Mouse (Mus musculus) heart, embryonic 14.5 days (tissue): ENCODE results near the gene Golga1. TPM values are rescaled to one million over a fixed set of nuclear protein-coding genes. Genes with fewer than 3 reads are reported as not detected.
"Not testable (repeated sequence)": the region's sequence is repeated elsewhere in the genome, so short reads cannot be mapped to it uniquely, and the experiment has no call there.

Experiments used
- ATAC-seq: fragments of 200-750 bp; cut with Nextera tagmentation; 2 replicates; pipeline ENCODE4 v1.8.0; 2017; ENCODE audit warnings: low read depth, moderate TSS enrichment; ENCODE audit not compliant: insufficient number of reproducible peaks, insufficient read depth, low FRiP score
- H3K27ac ChIP-seq, 2 experiments: fragments of 200-500 bp in 1 of 2; fragments of 300-500 bp in 1 of 2; sonication (generic) in 1 of 2; replicated peaks in 1 of 2; 2 replicates each; pipeline ENCODE4 v1.5.1; 2012 to 2014; ENCODE audit warnings: low read depth in 2 of 2, low read length in 2 of 2, control low read depth in 1 of 2, mild to moderate bottlenecking in 1 of 2, mixed read lengths in 1 of 2; ENCODE audit not compliant: control insufficient read depth in 1 of 2, insufficient read depth in 1 of 2
- H3K27me3 ChIP-seq: fragments of 300-500 bp; sonication (generic); 2 replicates; pipeline ENCODE4 v1.6.1; 2014; ENCODE audit warnings: mild to moderate bottlenecking, low read length, control low read depth; ENCODE audit not compliant: control insufficient read depth, insufficient read depth
- H3K36me3 ChIP-seq: fragments of 300-500 bp; sonication (generic); 2 replicates; pipeline ENCODE4 v1.6.1; 2014; ENCODE audit warnings: mild to moderate bottlenecking, control low read depth, low read length, mixed read lengths; ENCODE audit not compliant: control insufficient read depth, insufficient read depth
- H3K4me1 ChIP-seq, 2 experiments: fragments of 200-500 bp in 1 of 2; fragments of 300-500 bp in 1 of 2; sonication (generic) in 1 of 2; 2 replicates each; pipeline ENCODE4 v1.6.1; 2012 to 2014; ENCODE audit warnings: low read length in 2 of 2, control low read depth in 1 of 2, mixed read lengths in 1 of 2; ENCODE audit not compliant: control insufficient read depth in 2 of 2, insufficient read depth in 2 of 2
- H3K4me2 ChIP-seq: fragments of 300-500 bp; sonication (generic); 2 replicates; pipeline ENCODE4 v1.6.1; 2014; ENCODE audit warnings: mild to moderate bottlenecking, low read length
- H3K4me3 ChIP-seq, 2 experiments: fragments of 200-500 bp in 1 of 2; fragments of 300-500 bp in 1 of 2; sonication (generic) in 1 of 2; 2 replicates each; pipeline ENCODE4 v1.5.1; 2012 to 2014; ENCODE audit warnings: low read length in 2 of 2, mild to moderate bottlenecking in 2 of 2, control low read depth in 1 of 2, low read depth in 1 of 2, moderate library complexity in 1 of 2; ENCODE audit not compliant: control insufficient read depth in 1 of 2, insufficient read depth in 1 of 2
- H3K9ac ChIP-seq: fragments of 300-500 bp; sonication (generic); 2 replicates; pipeline ENCODE4 v1.6.1; 2014; ENCODE audit warnings: mild to moderate bottlenecking, low read length
- H3K9me3 ChIP-seq: fragments of 300-500 bp; sonication (generic); 2 replicates; pipeline ENCODE4 v1.6.1; 2016; ENCODE audit warnings: low read length, control low read depth; ENCODE audit not compliant: control insufficient read depth
- WGBS: fragments of 180-500 bp; shearing (Covaris S2); extraction: QIAGEN DNeasy Blood & Tissue Kit; methylation state at CpG from one replicate; pipeline ENCODE4 v1.1.7; 2014; 5-methylcytosine and 5-hydroxymethylcytosine counted together
- polyA plus RNA-seq: library from polyadenylated mRNA; unstranded; fragments of >200 nt; fragmentation: Nextera tagmentation; extraction: Ambion mirVana; gene quantifications from 2 replicates; pipeline ENCODE4 v1.2.1, GENCODE M21; 2014

The Golga1 gene
- polyA plus RNA-seq, 1 experiment from 2014 or later = 26.9 TPM

- ATAC-seq = no peak
- H3K4me1 ChIP-seq = peaks cover 5 to 18% of the 10 kb centered on the region in 2 experiments
- 82% methylated on average over 7 of the region's 7 CpGs for WGBS
- H3K9me3 ChIP-seq = no peaks in the 10 kb centered on the region
- no peak overlapping the region for H3K4me2 ChIP-seq
- H3K27me3 ChIP-seq = no peaks in the 10 kb centered on the region
- H3K9ac ChIP-seq = no peak overlapping the region
- H3K27ac ChIP-seq = no peak overlapping the region
- H3K4me3 ChIP-seq = no peak overlapping the region
- peaks cover 61% of the 10 kb centered on the region for H3K36me3 ChIP-seq
Observed at GRCm38 (mm10) chr2:39012768-39013279, 52.5 kb downstream of the Golga1 start.

GRCm38 (mm10) chr2:39011971-39012370 is 53.4 kb downstream of the Golga1 start:
- peaks cover 53% of the 10 kb centered on the region for H3K36me3 ChIP-seq
- no peaks in the 10 kb centered on the region for H3K27me3 ChIP-seq
- H3K4me3 ChIP-seq = no peak overlapping the region
- H3K4me2 ChIP-seq = no peak overlapping the region
- 91% methylated on average over 3 of the region's 3 CpGs for WGBS
- H3K9ac ChIP-seq = no peak overlapping the region
- H3K9me3 ChIP-seq = no peaks in the 10 kb centered on the region
- no peak overlapping the region for H3K27ac ChIP-seq
- ATAC-seq = no peak
- peaks cover 5 to 22% of the 10 kb centered on the region in 2 experiments for H3K4me1 ChIP-seq

- Histone ChIP-seq H3K9ac (no peak overlapping the region), H3K9me3 (no peaks in the 10 kb centered on the region), H3K27me3 (no peaks in the 10 kb centered on the region), H3K4me2 (no peak overlapping the region), H3K36me3 (peaks cover 46% of the 10 kb centered on the region), H3K4me1 (peaks cover 5 to 23% of the 10 kb centered on the region in 2 experiments), H3K4me3 (no peak overlapping the region), H3K27ac (no peak overlapping the region)
- ATAC-seq = no peak
Observed at GRCm38 (mm10) chr2:39011264-39011663, 54.1 kb downstream of the Golga1 start.

GRCm38 (mm10) chr2:39010144-39010543 is 55.2 kb downstream of the Golga1 start:
- WGBS = 92% methylated on average over 5 of the region's 5 CpGs
- H3K4me3 ChIP-seq, H3K27me3 ChIP-seq, H3K9me3 ChIP-seq, H3K9ac ChIP-seq, H3K4me2 ChIP-seq, H3K27ac ChIP-seq, ATAC-seq: not testable (repeated sequence)
- Histone ChIP-seq H3K36me3 (peaks cover 35% of the 10 kb centered on the region), H3K4me1 (peaks cover 5 to 27% of the 10 kb centered on the region in 2 experiments)

GRCm38 (mm10) chr2:39008954-39009365 is 56.4 kb downstream of the Golga1 start:
- Histone ChIP-seq H3K4me1 (peaks cover 5 to 30% of the 10 kb centered on the region in 2 experiments), H3K9me3 (no peaks in the 10 kb centered on the region), H3K4me2 (peak overlapping the region; percentile 82), H3K9ac (peak overlapping the region; percentile 94), H3K4me3 (peak overlapping the region; percentile 85 to 99), H3K27me3 (no peaks in the 10 kb centered on the region), H3K36me3 (peaks cover 24% of the 10 kb centered on the region), H3K27ac (peak overlapping the region; percentile 86 to 91)
- ATAC-seq = no peak
- 23% methylated on average over 3 of the region's 3 CpGs for WGBS

- peak; percentile 32 for ATAC-seq
- WGBS = under 1% methylated on average over 18 of the region's 25 CpGs
- Histone ChIP-seq H3K9ac (peak overlapping the region; percentile 94), H3K27ac (peak overlapping the region; percentile 86 to 91), H3K4me3 (peak overlapping the region; percentile 85 to 99), H3K4me1 (peaks cover 11 to 36% of the 10 kb centered on the region in 2 experiments), H3K4me2 (peak overlapping the region; percentile 82), H3K9me3 (no peaks in the 10 kb centered on the region), H3K27me3 (no peaks in the 10 kb centered on the region), H3K36me3 (peaks cover 24% of the 10 kb centered on the region)
Observed at GRCm38 (mm10) chr2:39008350-39008851, 56.9 kb downstream of the Golga1 start.

- H3K4me1 ChIP-seq = peaks cover 13 to 41% of the 10 kb centered on the region in 2 experiments
- peak overlapping the region; percentile 85 to 99 for H3K4me3 ChIP-seq
- peaks cover 24% of the 10 kb centered on the region for H3K36me3 ChIP-seq
- peak; percentile 86 for ATAC-seq
- peak overlapping the region; percentile 82 for H3K4me2 ChIP-seq
- H3K9ac ChIP-seq = peak overlapping the region; percentile 94
- under 1% methylated on average over 44 of the region's 44 CpGs for WGBS
- H3K27me3 ChIP-seq = no peaks in the 10 kb centered on the region
- H3K9me3 ChIP-seq = no peaks in the 10 kb centered on the region
- peak overlapping the region; percentile 86 to 99 for H3K27ac ChIP-seq
Observed at GRCm38 (mm10) chr2:39007865-39008264, 57.5 kb downstream of the Golga1 start.
